Mouse (Mus musculus) forebrain, embryonic 15.5 days (tissue): ENCODE results near the gene Ackr1. TPM values are rescaled to one million over a fixed set of nuclear protein-coding genes. Genes with fewer than 3 reads are reported as not detected.
"Not testable (repeated sequence)": the region's sequence is repeated elsewhere in the genome, so short reads cannot be mapped to it uniquely, and the experiment has no call there.

Experiments used
- ATAC-seq: fragments of 200-750 bp; cut with Nextera tagmentation; replicated peaks from 2 replicates; pipeline ENCODE4 v1.8.0; 2017; ENCODE audit warnings: mild to moderate bottlenecking, moderate TSS enrichment, moderate library complexity
- H3K27ac ChIP-seq: fragments of 300-500 bp; sonication (generic); replicated peaks from 2 replicates; pipeline ENCODE4 v1.5.1; 2015; ENCODE audit warnings: mild to moderate bottlenecking, inconsistent platforms
- H3K27me3 ChIP-seq: fragments of 300-500 bp; sonication (generic); 2 replicates; pipeline ENCODE4 v1.6.1; 2015; ENCODE audit warnings: inconsistent platforms
- H3K36me3 ChIP-seq: fragments of 300-500 bp; sonication (generic); 2 replicates; pipeline ENCODE4 v1.6.1; 2015; ENCODE audit warnings: mild to moderate bottlenecking, inconsistent platforms
- H3K4me1 ChIP-seq: fragments of 300-500 bp; sonication (generic); 2 replicates; pipeline ENCODE4 v1.6.1; 2015; ENCODE audit warnings: inconsistent platforms
- H3K4me2 ChIP-seq: fragments of 300-500 bp; sonication (generic); replicated peaks from 2 replicates; pipeline ENCODE4 v1.6.1; 2015; ENCODE audit warnings: mild to moderate bottlenecking, inconsistent platforms
- H3K4me3 ChIP-seq: fragments of 300-500 bp; sonication (generic); 2 replicates; pipeline ENCODE4 v1.5.1; 2015; ENCODE audit warnings: mild to moderate bottlenecking, inconsistent platforms
- H3K9ac ChIP-seq: fragments of 300-500 bp; sonication (generic); replicated peaks from 2 replicates; pipeline ENCODE4 v1.6.1; 2015; ENCODE audit warnings: mild to moderate bottlenecking, inconsistent platforms
- H3K9me3 ChIP-seq: fragments of 300-500 bp; sonication (generic); 2 replicates; pipeline ENCODE4 v1.6.1; 2016; ENCODE audit warnings: inconsistent platforms
- WGBS: fragments of 180-500 bp; shearing (Covaris S2); methylation state at CpG from one replicate; pipeline ENCODE4 v1.1.7; 2015; ENCODE audit warnings: mixed read lengths; 5-methylcytosine and 5-hydroxymethylcytosine counted together
- polyA plus RNA-seq: library from polyadenylated mRNA; unstranded; fragments of >200 nt; fragmentation: Nextera tagmentation; extraction: Ambion mirVana; gene quantifications from 2 replicates; pipeline ENCODE4 v1.2.1, GENCODE M21; 2015

Gene Ackr1
- polyA plus RNA-seq, 1 experiment from 2014 or later, result 11.6 TPM

DNA sequence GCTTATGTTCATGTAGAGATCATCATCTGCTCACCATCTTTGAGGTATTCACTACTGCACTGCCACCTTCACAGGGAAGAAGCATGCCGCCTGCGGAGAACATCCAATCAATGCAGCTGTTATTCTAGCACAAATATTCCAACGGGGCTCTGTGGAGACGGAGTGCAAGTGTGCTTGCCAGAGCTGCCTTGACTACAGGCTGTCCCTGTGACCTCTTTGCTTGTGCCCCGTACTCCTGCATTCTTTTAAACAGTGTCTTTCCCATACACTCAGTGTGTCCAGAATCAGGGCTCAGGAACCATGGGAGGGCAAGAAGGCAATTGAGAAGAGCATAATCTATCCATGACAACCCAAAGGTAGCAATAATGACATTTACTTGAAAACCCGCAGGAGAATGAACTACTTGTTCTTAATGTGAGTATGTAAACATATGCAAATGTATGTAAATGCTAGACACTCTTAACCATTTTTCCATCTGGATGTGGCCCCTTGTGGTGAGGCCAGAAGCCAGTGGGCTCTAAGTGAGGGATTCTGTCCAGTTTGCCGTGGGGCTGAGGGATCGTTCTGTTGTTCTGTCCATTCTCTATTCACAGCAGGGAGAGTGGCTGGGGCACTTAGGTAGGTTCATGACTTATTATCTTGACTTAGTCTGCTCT is 11.8 kb downstream of the Ackr1 start:
- no peak; the same call in 1 of the 2 replicates for ATAC-seq
- H3K27me3 ChIP-seq, result no peaks in the 10 kb centered on the region
- no peak overlapping the region for H3K27ac ChIP-seq
- whole genome bisulfite sequencing, result 42% methylated on average over 8 of the region's 8 CpGs
- no peak overlapping the region for H3K9ac ChIP-seq
- no peaks in the 10 kb centered on the region for H3K9me3 ChIP-seq
- H3K4me1 ChIP-seq, result peaks cover 3% of the 10 kb centered on the region; the same call in 1 of the 2 replicates
- H3K4me3 ChIP-seq, result no peak overlapping the region
- H3K4me2 ChIP-seq, result no peak overlapping the region
- H3K36me3 ChIP-seq, result no peaks in the 10 kb centered on the region

DNA sequence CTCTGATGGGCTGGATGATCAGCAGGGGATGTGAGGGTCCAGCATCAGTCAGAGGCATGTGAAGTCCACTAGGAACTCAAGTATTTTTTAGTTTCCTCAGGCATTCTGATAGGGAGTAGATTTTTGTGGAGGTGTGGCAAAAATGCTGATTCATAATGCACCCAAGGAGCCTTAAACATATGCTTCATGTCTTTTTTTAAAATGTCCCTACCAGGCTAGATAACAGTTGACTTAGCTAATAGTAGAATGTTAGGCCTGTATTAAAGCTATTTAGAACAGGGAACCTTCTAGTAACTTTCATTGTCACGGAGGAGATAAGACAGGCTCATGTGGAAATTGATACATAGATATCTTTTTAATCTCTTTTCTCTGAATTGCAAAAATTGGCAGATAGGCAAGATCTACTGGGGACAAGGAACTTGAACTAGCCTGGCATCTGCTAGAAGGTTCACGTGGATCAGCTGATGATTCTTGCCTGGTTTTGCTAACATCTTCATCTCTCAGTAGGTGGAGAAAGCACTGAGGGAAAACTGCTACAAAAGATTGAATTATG is 15.5 kb downstream of the Ackr1 start:
- H3K36me3 ChIP-seq, result no peaks in the 10 kb centered on the region
- H3K27ac ChIP-seq, result no peak overlapping the region
- no peak for ATAC-seq
- H3K27me3 ChIP-seq, result no peaks in the 10 kb centered on the region
- H3K9me3 ChIP-seq, result no peaks in the 10 kb centered on the region
- H3K4me3 ChIP-seq, result no peak overlapping the region
- no peak overlapping the region for H3K4me2 ChIP-seq
- H3K4me1 ChIP-seq, result peaks cover 3% of the 10 kb centered on the region; the same call in 1 of the 2 replicates
- 93% methylated on average over 2 of the region's 2 CpGs for WGBS
- H3K9ac ChIP-seq, result no peak overlapping the region

DNA sequence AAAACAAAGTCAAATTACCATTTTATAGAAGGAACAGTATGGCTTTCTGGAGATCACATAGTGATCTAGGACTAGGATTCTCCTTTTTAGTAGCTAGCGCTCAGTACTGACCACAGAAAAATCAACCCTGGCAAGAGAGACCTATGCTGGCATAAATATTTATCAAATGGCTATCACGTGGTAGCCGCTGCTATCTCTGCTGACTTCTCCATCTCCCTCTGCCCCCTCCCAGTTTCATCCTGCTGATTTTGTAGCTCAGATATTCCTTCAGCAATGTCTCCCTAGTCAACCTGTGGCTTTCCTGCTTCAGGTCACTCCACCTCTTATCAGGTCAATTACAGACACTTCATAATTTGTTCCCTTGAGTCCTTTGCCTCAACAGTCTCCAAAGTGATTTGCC is 17.8 kb downstream of the Ackr1 start:
- no peaks in the 10 kb centered on the region for H3K4me1 ChIP-seq
- H3K27me3 ChIP-seq, result no peaks in the 10 kb centered on the region
- WGBS, result 92% methylated on average over 3 of the region's 3 CpGs
- H3K4me2 ChIP-seq, result no peak overlapping the region
- no peaks in the 10 kb centered on the region for H3K36me3 ChIP-seq
- H3K27ac ChIP-seq, result no peak overlapping the region
- no peaks in the 10 kb centered on the region for H3K9me3 ChIP-seq
- H3K4me3 ChIP-seq, result no peak overlapping the region
- H3K9ac ChIP-seq, result no peak overlapping the region
- no peak for ATAC-seq

DNA sequence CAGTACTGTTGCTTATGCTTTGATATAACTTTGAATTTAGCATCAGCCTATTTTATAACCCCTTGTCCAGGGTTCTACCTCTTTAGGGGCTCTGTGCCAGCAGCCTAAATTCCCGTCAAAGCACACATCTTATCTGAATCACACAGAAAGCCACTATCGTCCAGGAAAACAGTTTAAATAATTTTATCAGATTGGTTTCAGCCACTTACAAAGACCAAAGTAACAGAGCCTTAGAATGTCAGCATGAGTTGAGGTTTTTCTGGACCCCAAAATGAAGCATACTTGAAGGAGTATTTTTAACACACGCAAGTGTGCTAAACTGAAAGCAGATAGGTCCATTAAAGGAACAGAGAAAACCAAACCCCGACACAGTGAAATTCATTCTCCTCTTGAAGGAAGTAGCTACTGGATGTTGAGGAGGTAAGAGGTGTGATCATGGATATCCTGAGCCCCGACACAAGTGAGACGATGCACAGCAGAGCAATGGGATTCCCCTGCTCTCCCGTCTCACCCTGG is 20.0 kb downstream of the Ackr1 start:
- H3K4me3 ChIP-seq, H3K27me3 ChIP-seq, H3K27ac ChIP-seq, H3K36me3 ChIP-seq, H3K4me2 ChIP-seq, H3K9me3 ChIP-seq, H3K9ac ChIP-seq, ATAC-seq, H3K4me1 ChIP-seq: not testable (repeated sequence)
- 86% methylated on average over 7 of the region's 7 CpGs for WGBS

DNA sequence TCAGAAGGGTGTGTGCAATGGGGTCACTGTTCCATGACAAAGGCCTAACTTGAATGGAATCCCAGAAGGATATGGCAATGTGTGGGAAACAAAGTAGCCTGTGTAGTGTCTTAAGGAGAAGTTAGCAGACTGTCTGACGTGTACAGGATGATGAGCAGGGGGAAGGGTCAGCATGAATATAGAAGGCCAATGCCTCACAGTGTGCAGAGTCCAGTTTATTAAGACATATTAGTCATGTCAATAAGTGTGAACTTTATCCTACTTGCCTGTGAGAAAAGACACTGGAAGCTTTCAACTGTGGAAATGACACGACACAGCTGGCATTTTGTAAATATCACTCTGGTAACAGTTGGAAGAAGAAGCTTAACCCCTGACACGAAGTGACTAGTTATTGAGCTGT is 30.8 kb downstream of the Ackr1 start:
- H3K4me3 ChIP-seq, H3K27me3 ChIP-seq, H3K4me1 ChIP-seq, H3K9me3 ChIP-seq, ATAC-seq, H3K36me3 ChIP-seq, H3K9ac ChIP-seq, H3K27ac ChIP-seq, H3K4me2 ChIP-seq: not testable (repeated sequence)
- WGBS, result 66% methylated on average over 3 of the region's 3 CpGs

Other genes starting within 250 kb of the Ackr1 start
- gene Olfr1408, start 196.4 kb downstream of the Ackr1 start, polyA plus RNA-seq, result not detected in 2 replicates
- not detected in 2 replicates for gene Olfr1406, start 143.1 kb downstream of the Ackr1 start, polyA plus RNA-seq
- not detected in 2 replicates for gene Olfr218, start 135.9 kb downstream of the Ackr1 start, polyA plus RNA-seq
- gene Olfr1404, start 121.4 kb downstream of the Ackr1 start, polyA plus RNA-seq, result not detected in 2 replicates
- gene Fcer1a, start 106.5 kb downstream of the Ackr1 start, polyA plus RNA-seq, result not detected in 2 replicates
- not detected in 2 replicates for gene Olfr418, start 67.7 kb downstream of the Ackr1 start, polyA plus RNA-seq
- gene Mptx2, start 56.0 kb downstream of the Ackr1 start, polyA plus RNA-seq, result not detected in 2 replicates
- 3.5 and 4.3 TPM in 2 replicates for gene Aim2, start 17.1 kb upstream of the Ackr1 start, polyA plus RNA-seq
- 38.1 and 39.7 TPM in 2 replicates for gene Cadm3, start 33.9 kb upstream of the Ackr1 start, polyA plus RNA-seq
- gene Ifi206, start 157.3 kb upstream of the Ackr1 start, polyA plus RNA-seq, result 0.34 TPM in 1 of 2 replicates, not detected in the other
- gene Ifi214, start 202.2 kb upstream of the Ackr1 start, polyA plus RNA-seq, result not detected in 2 replicates